Mouse (Mus musculus) erythroid progenitor cell, adult 5-6 weeks (primary cell): ENCODE data around the gene Lpin3. TPM values are rescaled to one million over a fixed set of nuclear protein-coding genes. Genes with fewer than 3 reads are reported as not detected.

Experiments
- ATAC-seq: replicated peaks from 2 replicates; pipeline ENCODE4 v1.8.0; 2016; ENCODE audit warnings: moderate number of reproducible peaks, mild to moderate bottlenecking, moderate TSS enrichment, inconsistent platforms; ENCODE audit not compliant: poor library complexity, low FRiP score, severe bottlenecking
- total RNA-seq, 2 experiments: library from RNA; stranded (forward) in 1 of 2; stranded (reverse) in 1 of 2; fragments of 150-400 nt in 1 of 2; fragments of 186-747, 209-891 nt in 1 of 2; gene quantifications; 2 replicates each; pipeline versions ENCODE4 v1.2.3 to v1.2.4; 2015 to 2017; ENCODE audit warnings: low replicate concordance in 2 of 2

The Lpin3 gene
- total RNA-seq, 2 experiments from 2014 or later, result not detected

GRCm38 (mm10) chr2:160921285-160921684 is 40.8 kb downstream of the Lpin3 start:
- ATAC-seq, result no peak

- no peak for ATAC-seq
Measured at GRCm38 (mm10) chr2:160925203-160925602, 44.7 kb downstream of the Lpin3 start.

DNA sequence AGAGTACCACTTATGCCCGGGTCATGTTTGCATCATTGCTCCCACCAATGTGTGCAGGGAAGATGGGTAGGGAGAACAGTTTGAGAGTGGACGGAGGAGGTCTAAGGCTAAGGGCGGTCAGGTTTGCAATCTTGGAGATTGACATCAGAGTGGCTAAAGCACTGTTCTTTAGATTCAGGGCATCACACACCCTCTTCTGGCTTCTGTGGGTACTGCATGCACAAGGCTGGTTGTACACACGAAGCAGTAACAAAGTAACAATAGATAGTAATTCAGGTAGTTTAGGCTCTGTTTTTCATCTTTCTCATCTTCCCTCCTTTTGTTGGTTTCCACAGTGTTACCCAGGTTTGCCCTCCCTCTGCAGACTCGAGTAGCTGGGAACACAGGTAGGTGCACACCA is 50.9 kb downstream of the Lpin3 start:
- ATAC-seq, result no peak

- no peak for ATAC-seq
Measured at GRCm38 (mm10) chr2:160932325-160932724, 51.9 kb downstream of the Lpin3 start.

DNA sequence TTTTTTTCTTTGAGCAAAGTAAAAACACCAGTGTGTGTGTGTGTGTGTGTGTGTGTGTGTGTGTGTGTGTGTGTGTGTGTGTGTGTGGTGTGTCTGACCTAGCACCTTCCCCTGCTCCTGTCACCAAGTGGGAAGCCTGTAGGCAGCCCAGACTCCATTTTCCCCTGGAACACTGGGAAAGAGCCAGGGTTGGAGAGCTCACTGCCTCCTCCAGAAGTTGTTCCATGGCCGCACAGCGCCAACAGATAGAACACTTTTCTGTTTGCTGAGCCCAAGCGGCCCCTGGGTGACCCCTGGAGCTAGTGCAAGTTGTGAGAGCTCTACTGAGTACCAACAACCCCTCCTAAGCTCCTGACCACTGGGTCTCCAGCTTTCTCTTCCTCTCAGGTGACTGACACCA is 52.5 kb downstream of the Lpin3 start:
- no peak for ATAC-seq

GRCm38 (mm10) chr2:160933890-160934289 is 53.4 kb downstream of the Lpin3 start:
- no peak for ATAC-seq

GRCm38 (mm10) chr2:160934451-160934850 is 54.0 kb downstream of the Lpin3 start:
- no peak for ATAC-seq

DNA sequence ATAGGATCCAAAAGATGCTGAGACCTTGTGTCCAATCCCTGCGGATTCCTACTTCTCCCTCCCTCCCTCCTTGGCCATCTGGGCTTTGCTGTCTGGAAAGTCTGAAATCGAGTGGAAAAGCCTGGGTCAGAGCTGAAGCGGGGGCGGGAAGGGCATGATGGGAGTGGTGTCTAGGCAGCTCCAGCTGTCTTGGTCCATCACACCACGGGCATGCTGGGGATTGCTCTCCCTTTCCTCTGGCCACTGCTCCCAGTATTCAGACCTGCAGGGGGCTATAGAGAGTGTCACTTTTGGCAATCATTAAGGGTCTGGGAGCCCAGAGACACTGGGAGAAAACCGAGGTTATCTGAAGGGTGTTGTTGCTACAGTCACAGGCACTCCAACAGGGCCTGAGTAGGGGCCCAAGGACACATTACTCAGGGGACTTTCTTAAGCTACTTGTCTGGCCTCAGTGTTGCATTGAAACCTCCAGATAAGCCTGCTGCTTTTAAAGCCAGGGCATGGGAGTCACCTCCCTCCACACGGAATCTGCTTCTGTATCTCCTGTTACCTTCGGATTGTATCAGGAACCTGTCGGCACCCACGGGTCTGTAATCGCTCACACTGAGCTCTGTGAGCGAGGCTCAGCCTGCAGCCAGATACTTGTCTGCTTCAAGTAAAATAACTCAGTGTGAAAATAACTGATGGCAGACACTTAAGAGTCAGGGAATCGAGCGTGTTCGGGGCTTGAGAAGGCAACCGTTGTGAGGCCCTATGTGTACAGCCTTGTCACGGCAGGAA is 60.6 kb downstream of the Lpin3 start:
- no peak for ATAC-seq

GRCm38 (mm10) chr2:160942443-160942842 is 62.0 kb downstream of the Lpin3 start:
- ATAC-seq, result no peak

DNA sequence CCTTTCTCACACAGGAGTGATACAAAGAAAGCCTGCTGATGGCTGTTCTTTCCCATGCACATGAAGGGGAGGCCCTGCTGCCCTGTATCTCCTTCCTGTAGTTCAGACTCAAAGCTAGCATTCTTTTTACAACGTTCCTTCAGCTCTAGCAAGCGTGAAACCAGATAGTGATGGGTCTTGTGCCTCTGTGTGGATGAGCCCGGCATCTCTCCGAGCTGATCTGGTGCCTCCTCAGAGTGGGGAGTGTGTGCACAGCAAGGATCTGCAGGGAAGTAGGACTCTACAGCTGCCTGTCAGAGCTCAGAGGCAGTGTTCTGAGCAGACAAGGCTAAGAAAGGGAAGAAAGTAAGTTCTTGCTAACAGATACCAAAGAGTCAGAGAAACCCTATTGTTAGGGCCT is 71.1 kb downstream of the Lpin3 start:
- ATAC-seq, result no peak

- no peak for ATAC-seq
Measured at GRCm38 (mm10) chr2:160953131-160953873, 72.8 kb downstream of the Lpin3 start.

DNA sequence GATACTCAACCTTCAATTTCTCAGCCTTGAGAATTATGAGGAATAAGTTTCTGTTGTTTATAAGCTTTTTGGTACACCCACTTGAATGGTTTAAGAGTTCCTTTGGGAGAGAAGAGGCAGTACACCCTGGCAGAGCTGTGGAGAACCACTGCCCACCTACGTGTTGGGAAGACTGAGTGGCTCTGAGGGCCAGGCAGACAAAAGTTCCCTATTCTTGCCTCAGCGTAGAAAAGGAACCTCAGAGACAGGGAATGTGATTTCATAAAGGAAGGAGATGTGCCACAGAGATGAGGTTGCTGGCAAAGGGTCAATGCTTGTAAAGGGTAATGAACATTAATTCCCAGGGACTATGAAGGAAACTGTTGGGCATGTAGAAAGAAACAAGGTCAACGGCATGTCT is 74.1 kb downstream of the Lpin3 start:
- no peak for ATAC-seq

DNA sequence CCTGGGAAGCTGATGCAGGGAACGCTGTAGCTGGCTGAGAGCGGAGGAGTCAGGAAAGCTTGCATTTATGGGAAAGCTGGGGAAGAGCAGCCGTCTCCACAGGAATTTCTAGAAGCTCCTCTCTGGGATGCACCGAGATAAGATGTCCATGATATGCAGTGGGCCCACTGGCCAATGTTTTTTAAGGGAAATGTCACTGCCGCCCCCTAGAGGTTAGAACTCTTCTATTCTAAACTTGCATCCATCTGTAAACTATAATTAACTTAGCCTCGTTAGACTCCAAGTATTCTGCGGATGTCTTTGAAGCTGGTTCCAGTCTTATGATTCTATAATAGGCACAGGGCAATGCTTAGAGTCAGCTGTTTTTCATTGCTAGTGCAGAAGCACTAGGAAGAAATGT is 74.9 kb downstream of the Lpin3 start:
- ATAC-seq, result no peak

Other genes with a start within 250 kb of the Lpin3 start
- gene Top1, start 234.8 kb upstream of the Lpin3 start, total RNA-seq (2015; ENCODE audit: low replicate concordance), result 104 and 114 TPM in 2 replicates
- 172 and 184 TPM in 2 replicates for gene Top1, start 234.8 kb upstream of the Lpin3 start, total RNA-seq (2017; ENCODE audit: low replicate concordance)
- 2.2 and 7.5 TPM in 2 replicates for gene Plcg1, start 149.4 kb upstream of the Lpin3 start, total RNA-seq (2015; ENCODE audit: low replicate concordance)
- 3.0 and 11.6 TPM in 2 replicates for gene Plcg1, start 149.4 kb upstream of the Lpin3 start, total RNA-seq (2017; ENCODE audit: low replicate concordance)
- 2.1 and 5.8 TPM in 2 replicates for gene Zhx3, start 7.7 kb upstream of the Lpin3 start, total RNA-seq (2015; ENCODE audit: low replicate concordance)
- 2.1 and 7.3 TPM in 2 replicates for gene Zhx3, start 7.7 kb upstream of the Lpin3 start, total RNA-seq (2017; ENCODE audit: low replicate concordance)
- not detected in 2 replicates for gene Emilin3, start 31.7 kb downstream of the Lpin3 start, total RNA-seq (2015; ENCODE audit: low replicate concordance)
- gene Emilin3, start 31.7 kb downstream of the Lpin3 start, total RNA-seq (2017; ENCODE audit: low replicate concordance), result not detected in 2 replicates
- 33.5 and 45.8 TPM in 2 replicates for gene Chd6, start 228.4 kb downstream of the Lpin3 start, total RNA-seq (2015; ENCODE audit: low replicate concordance)
- 30.5 and 33.4 TPM in 2 replicates for gene Chd6, start 228.4 kb downstream of the Lpin3 start, total RNA-seq (2017; ENCODE audit: low replicate concordance)